Comparison of ENCODE assay signal across 17 mouse cellular contexts in the genomic region with DNA sequence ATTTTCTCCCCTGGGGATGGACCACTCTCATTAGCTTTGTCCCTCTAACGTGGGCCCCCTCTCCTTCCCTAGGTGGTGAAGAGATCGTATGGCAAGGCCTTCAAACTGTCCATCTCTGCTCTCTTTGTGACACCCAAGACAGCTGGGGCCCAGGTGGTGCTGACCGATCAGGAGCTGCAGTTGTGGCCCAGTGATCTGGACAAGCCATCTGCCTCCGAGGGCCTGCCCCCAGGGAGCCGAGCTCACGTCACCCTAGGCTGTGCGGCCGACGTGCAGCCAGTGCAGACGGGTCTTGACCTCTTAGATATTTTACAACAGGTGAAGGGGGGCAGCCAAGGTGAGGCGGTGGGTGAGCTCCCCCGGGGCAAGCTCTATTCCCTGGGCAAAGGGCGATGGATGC. TPM values are rescaled to one million over a fixed set of nuclear protein-coding genes. Genes with fewer than 3 reads are reported as not detected.
"Had no signal": no experiment of that assay in that cellular context is flagged by ENCODE, and none has a peak within 500 bp of the region (broad histone marks: within the 10 kb centered on the region; RNA-seq: fewer than 3 reads in every experiment).

No protein-coding gene starts in this region.

- H3K9ac ChIP-seq: intestine, embryonic 15.5 days; liver, embryonic 13.5 days; midbrain, embryonic 13.5 days; stomach, embryonic 15.5 days had no signal

- H3K4me2 ChIP-seq: intestine, embryonic 15.5 days; liver, embryonic 13.5 days; midbrain, embryonic 13.5 days; stomach, embryonic 15.5 days had no signal

- H3K9me3 ChIP-seq: intestine, embryonic 15.5 days; liver, embryonic 13.5 days; megakaryocyte, embryonic 14.5 days; midbrain, embryonic 10.5 days; midbrain, embryonic 13.5 days; stomach, embryonic 15.5 days had no signal

- H3K4me3 ChIP-seq: intestine, embryonic 15.5 days; liver, embryonic 13.5 days; megakaryocyte, embryonic 14.5 days; midbrain, embryonic 10.5 days; midbrain, embryonic 13.5 days; stomach, embryonic 15.5 days had no signal

- H3K27ac ChIP-seq: intestine, embryonic 15.5 days; liver, embryonic 13.5 days; macrophage; midbrain, embryonic 10.5 days; midbrain, embryonic 13.5 days; stomach, embryonic 15.5 days had no signal

- H3K27me3 ChIP-seq: intestine, embryonic 15.5 days; liver, embryonic 13.5 days; megakaryocyte, embryonic 14.5 days; midbrain, embryonic 13.5 days; stomach, embryonic 15.5 days had no signal

- DNase-seq: kidney, adult 11 months; kidney, adult 9 months; kidney, postnatal 10 days; kidney, postnatal 4 days; layer of hippocampus, postnatal 36 days; left cerebral cortex, postnatal 4 days; liver, embryonic 13.5 days; lung, adult 2 months; thymus, postnatal 25 days had no signal

- ATAC-seq: intestine, embryonic 15.5 days; midbrain, embryonic 13.5 days; midbrain, embryonic 16.5 days had no signal

RNA-seq across cellular contexts. Expression of gene Ttc25, which starts 34.9 kb away (rescaled TPM):
- total RNA-seq: monocyte, adult 5-6 weeks had no signal
